Mouse (Mus musculus): Measurements from ENCODE around the gene Prkar1b.

DNA sequence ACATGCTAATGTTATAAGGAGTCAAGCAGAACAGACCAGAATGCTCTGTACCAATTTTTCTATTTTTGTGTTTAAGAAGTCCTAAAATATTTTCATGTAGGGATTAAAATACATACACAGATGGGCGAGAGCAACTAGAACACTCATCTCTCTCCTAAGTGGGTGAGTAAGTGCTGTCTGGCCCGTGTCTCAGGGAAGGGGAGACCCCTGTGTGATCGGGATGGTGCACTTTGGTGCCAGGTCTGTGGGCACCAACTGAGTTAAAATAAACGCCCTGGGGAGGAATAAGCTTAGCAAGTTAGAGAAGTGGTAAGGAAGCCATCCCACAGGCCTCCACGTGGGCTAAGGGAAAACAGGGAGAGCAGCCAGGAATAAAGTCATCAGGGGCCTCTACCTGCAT lies 41.2 kb upstream of the Prkar1b start:
- TF ChIP-seq CTCF (IDR thresholded peaks at IDR 0.05; ENCODE audit: extremely low read depth, insufficient read depth, insufficient read length, insufficient replicate concordance) (no peak), POLR2A (IDR thresholded peaks at IDR 0.05; ENCODE audit: low read depth, low read length) (no peak)

Measured in spleen, adult 2 months (tissue).